Mouse (Mus musculus) heart, adult 2 months (tissue): ENCODE measurements at regions not wholly inside any gene's neighbourhood (a gene's known extent, or its start where the extent isn't known, plus 50 kb on each side); places are given as distances from the start of the nearest gene placed in this dataset.

Source experiments
- CTCF ChIP-seq: fragments of 200-600 bp; IDR thresholded peaks from 2 replicates; pipeline ENCODE4 v1.8.1; 2022; ENCODE audit warnings: antibody characterized with exemption, mild to moderate bottlenecking, moderate library complexity
- POLR2A ChIP-seq: fragments of 200-500 bp; IDR thresholded peaks from 2 replicates; pipeline ENCODE4 v1.6.1; 2011; ENCODE audit warnings: mild to moderate bottlenecking, low read depth, low read length, control low read depth; ENCODE audit not compliant: insufficient read depth

DNA sequence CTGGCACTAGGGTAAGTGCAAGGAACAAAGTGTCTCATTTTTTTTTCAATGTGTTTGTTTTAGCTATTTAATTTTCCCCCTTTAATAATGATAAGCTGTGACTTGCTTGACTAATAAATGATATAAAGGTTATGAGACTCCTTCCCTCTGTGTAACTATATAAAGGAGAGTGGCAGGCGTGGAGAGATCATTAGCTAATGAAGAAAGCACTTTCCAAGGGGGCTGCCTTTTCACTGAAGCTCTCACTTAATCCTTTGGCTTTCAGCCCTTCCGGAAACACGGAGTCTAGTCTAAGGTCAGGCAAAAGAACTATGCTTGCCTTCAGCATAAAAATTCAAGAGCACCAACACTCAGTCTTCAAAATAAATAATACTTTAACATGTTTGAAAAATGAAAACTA, 1382.2 kb upstream of the Got2 start:
- TF ChIP-seq CTCF (no peak), POLR2A (no peak)
